Mouse (Mus musculus) liver, adult 2 months (tissue): ENCODE data around the gene Mrps35. TPM values are rescaled to one million over a fixed set of nuclear protein-coding genes. Genes with fewer than 3 reads are reported as not detected.
A peak's percentile ranks its signal among the peaks of the same experiment; 100 is the strongest.

Source experiments
- DNase-seq: peaks from one replicate; pipeline ENCODE4 v3.0.0-alpha.2; 2011; ENCODE audit warnings: low read depth, low spot score; ENCODE audit errors: extremely low read depth
- H3K27ac ChIP-seq: fragments of 200-500 bp; replicated peaks from 2 replicates; pipeline ENCODE4 v1.5.1; 2012; ENCODE audit warnings: low read depth, mild to moderate bottlenecking, control low read depth, inconsistent platforms, low read length; ENCODE audit not compliant: insufficient read depth
- H3K27me3 ChIP-seq: fragments of 200-500 bp; 2 replicates; pipeline ENCODE4 v1.6.1; 2012; ENCODE audit warnings: mild to moderate bottlenecking, moderate library complexity, low read length, inconsistent platforms; ENCODE audit not compliant: control insufficient read depth, insufficient read depth
- H3K36me3 ChIP-seq: fragments of 200-500 bp; 2 replicates; pipeline ENCODE4 v1.6.1; 2012; ENCODE audit warnings: low read length, inconsistent platforms; ENCODE audit not compliant: control insufficient read depth, insufficient read depth
- H3K4me1 ChIP-seq: fragments of 200-500 bp; 2 replicates; pipeline ENCODE4 v1.6.1; 2011; ENCODE audit warnings: low read length; ENCODE audit not compliant: control insufficient read depth, insufficient read depth
- H3K4me3 ChIP-seq: fragments of 200-500 bp; 2 replicates; pipeline ENCODE4 v1.5.1; 2011; ENCODE audit warnings: low read depth, mild to moderate bottlenecking, control low read depth, low read length, moderate library complexity; ENCODE audit not compliant: insufficient read depth
- H3K79me2 ChIP-seq: fragments of 200-500 bp; 2 replicates; pipeline ENCODE4 v1.6.1; 2012; ENCODE audit warnings: inconsistent platforms, mild to moderate bottlenecking, low read length, moderate library complexity; ENCODE audit not compliant: control insufficient read depth, insufficient read depth
- H3K9ac ChIP-seq: fragments of 200-500 bp; 2 replicates; pipeline ENCODE4 v1.6.1; 2012; ENCODE audit warnings: low read depth, mild to moderate bottlenecking, control low read depth, inconsistent platforms, low read length
- CTCF ChIP-seq: fragments of 200-500 bp; IDR thresholded peaks from 2 replicates; pipeline ENCODE4 v1.5.1; 2011; ENCODE audit warnings: low read depth, low read length, control low read depth
- POLR2A ChIP-seq: fragments of 200-500 bp; IDR thresholded peaks from 2 replicates; pipeline ENCODE4 v1.6.1; 2011; ENCODE audit warnings: low read length, control low read depth; ENCODE audit not compliant: insufficient read depth; ENCODE audit errors: extremely low read depth
- WGBS: fragments of 180-500 bp; shearing (Covaris S2); methylation state at CpG from one replicate; pipeline ENCODE4 v1.1.7; 2018; 5-methylcytosine and 5-hydroxymethylcytosine counted together
- polyA plus RNA-seq: library from polyadenylated mRNA; depleted of rRNA; stranded (reverse); fragments of >200 nt; gene quantifications from 2 replicates; pipeline ENCODE4 v1.2.3, GENCODE M21; 2012
- total RNA-seq: library from RNA; depleted of rRNA; stranded (reverse); fragments of >200 nt; gene quantifications from 2 replicates; pipeline ENCODE4 v1.2.3, GENCODE M21; 2014

Mrps35 gene
- total and polyA plus RNA-seq, 2 experiments = 9.6 to 22.1 TPM

- WGBS = 59% methylated on average over 7 of the region's 7 CpGs
- no peaks in the 10 kb centered on the region for H3K79me2 ChIP-seq
These were observed 19.5 kb downstream of the Mrps35 start for GRCm38 (mm10) chr6:147062034-147062433.

GRCm38 (mm10) chr6:147062694-147063093, 20.1 kb downstream of the Mrps35 start:
- H3K27me3 ChIP-seq = no peaks in the 10 kb centered on the region
- 94% methylated on average over 7 of the region's 7 CpGs for WGBS
- peaks cover 3% of the 10 kb centered on the region; the same call in 1 of the 2 replicates for H3K4me1 ChIP-seq
- no peak for DNase-seq
- H3K79me2 ChIP-seq = no peaks in the 10 kb centered on the region
- TF ChIP-seq POLR2A (no peak), CTCF (no peak)
- H3K27ac ChIP-seq = no peak overlapping the region
- no peak overlapping the region for H3K4me3 ChIP-seq
- no peak overlapping the region for H3K9ac ChIP-seq
- H3K36me3 ChIP-seq = peaks cover 23% of the 10 kb centered on the region; the same call in 1 of the 2 replicates

More at GRCm38 (mm10) chr6:147062034-147062433, 19.5 kb downstream of the Mrps35 start:
- peaks cover 27% of the 10 kb centered on the region; the same call in 1 of the 2 replicates for H3K36me3 ChIP-seq
- H3K4me1 ChIP-seq = peaks cover 3% of the 10 kb centered on the region; the same call in 1 of the 2 replicates
- H3K27me3 ChIP-seq = no peaks in the 10 kb centered on the region
- no peak overlapping the region for H3K9ac ChIP-seq
- DNase-seq = no peak
- H3K27ac ChIP-seq = no peak overlapping the region
- no peak overlapping the region for H3K4me3 ChIP-seq
- TF ChIP-seq CTCF (no peak), POLR2A (no peak)

- no peak overlapping the region for H3K27ac ChIP-seq
- H3K27me3 ChIP-seq = no peaks in the 10 kb centered on the region
- peaks cover 18% of the 10 kb centered on the region; the same call in 1 of the 2 replicates for H3K36me3 ChIP-seq
- no peak overlapping the region for H3K9ac ChIP-seq
- DNase-seq = peak; percentile 74
- TF ChIP-seq POLR2A (no peak), CTCF (no peak)
- peaks cover 3% of the 10 kb centered on the region; the same call in 1 of the 2 replicates for H3K4me1 ChIP-seq
- H3K79me2 ChIP-seq = no peaks in the 10 kb centered on the region
- WGBS = 81% methylated on average over 10 of the region's 10 CpGs
- H3K4me3 ChIP-seq = no peak overlapping the region
These were observed 21.8 kb downstream of the Mrps35 start for GRCm38 (mm10) chr6:147064226-147064943.

- H3K4me1 ChIP-seq = peaks cover 3% of the 10 kb centered on the region; the same call in 1 of the 2 replicates
- DNase-seq = peak; percentile 81
- H3K79me2 ChIP-seq = no peaks in the 10 kb centered on the region
- H3K36me3 ChIP-seq = peaks cover 16% of the 10 kb centered on the region; the same call in 1 of the 2 replicates
- no peak overlapping the region for H3K27ac ChIP-seq
- H3K4me3 ChIP-seq = no peak overlapping the region
- H3K27me3 ChIP-seq = no peaks in the 10 kb centered on the region
- TF ChIP-seq POLR2A (no peak), CTCF (no peak)
- H3K9ac ChIP-seq = no peak overlapping the region
- WGBS = 85% methylated on average over 6 of the region's 6 CpGs
These were observed 22.3 kb downstream of the Mrps35 start for GRCm38 (mm10) chr6:147064944-147065261.

GRCm38 (mm10) chr6:147075808-147076387, 33.3 kb downstream of the Mrps35 start:
- no peaks in the 10 kb centered on the region for H3K27me3 ChIP-seq
- H3K4me3 ChIP-seq = no peak overlapping the region
- no peak for TF ChIP-seq POLR2A
- no peak for TF ChIP-seq CTCF
- no peak overlapping the region for H3K27ac ChIP-seq
- H3K36me3 ChIP-seq = no peaks in the 10 kb centered on the region; the same call in 1 of the 2 replicates
- no peak for DNase-seq
- no peaks in the 10 kb centered on the region for H3K79me2 ChIP-seq
- no peak overlapping the region for H3K9ac ChIP-seq
- H3K4me1 ChIP-seq = no peaks in the 10 kb centered on the region
- WGBS = 67% methylated on average over 5 of the region's 5 CpGs

GRCm38 (mm10) chr6:147076878-147077277, 34.3 kb downstream of the Mrps35 start:
- Histone ChIP-seq H3K36me3 (no peaks in the 10 kb centered on the region; the same call in 1 of the 2 replicates), H3K4me1 (no peaks in the 10 kb centered on the region), H3K4me3 (no peak overlapping the region), H3K79me2 (no peaks in the 10 kb centered on the region), H3K27ac (no peak overlapping the region), H3K27me3 (no peaks in the 10 kb centered on the region), H3K9ac (no peak overlapping the region)
- DNase-seq = no peak
- 91% methylated on average over 8 of the region's 8 CpGs for WGBS
- TF ChIP-seq POLR2A = no peak
- TF ChIP-seq CTCF = no peak
